Mouse (Mus musculus) kidney, adult 9 months (tissue): ENCODE data around the gene Zscan2.

ENCODE experiments used
- DNase-seq: peaks from one replicate; pipeline ENCODE4 v3.0.0; 2022

Gene Zscan2

GRCm38 (mm10) chr7:80860729-80861274 lies at the start of gene Zscan2:
Gene Zscan2 (plus strand): TSS chr7:80860920.
- DNase-seq: peak; percentile 97

GRCm38 (mm10) chr7:80813397-80813796 lies 47.3 kb upstream of the Zscan2 start:
- no peak for DNase-seq

GRCm38 (mm10) chr7:80816641-80817040 lies 44.1 kb upstream of the Zscan2 start:
- DNase-seq: no peak

GRCm38 (mm10) chr7:80820838-80821237 lies 39.9 kb upstream of the Zscan2 start:
- no peak for DNase-seq

GRCm38 (mm10) chr7:80823267-80823666 lies 37.5 kb upstream of the Zscan2 start:
- no peak for DNase-seq

- DNase-seq: no peak
Observed at GRCm38 (mm10) chr7:80823875-80824682, 36.6 kb upstream of the Zscan2 start.

GRCm38 (mm10) chr7:80825843-80826403 lies 34.8 kb upstream of the Zscan2 start, which contains the start of gene Iqgap1:
Gene Iqgap1 (minus strand): TSS chr7:80825974.
- DNase-seq: no peak

GRCm38 (mm10) chr7:80828146-80828860 lies 32.4 kb upstream of the Zscan2 start:
- no peak for DNase-seq

- peak; percentile 31 for DNase-seq
Observed at GRCm38 (mm10) chr7:80830193-80830803, 30.4 kb upstream of the Zscan2 start.

GRCm38 (mm10) chr7:80832191-80832590 lies 28.5 kb upstream of the Zscan2 start:
- peak; percentile 53 for DNase-seq

GRCm38 (mm10) chr7:80832996-80833650 lies 27.6 kb upstream of the Zscan2 start:
- DNase-seq: peak; percentile 65

GRCm38 (mm10) chr7:80833651-80834532 lies 26.8 kb upstream of the Zscan2 start:
- no peak for DNase-seq

GRCm38 (mm10) chr7:80835984-80836652 lies 24.6 kb upstream of the Zscan2 start:
- no peak for DNase-seq

- peak; percentile 46 for DNase-seq
Observed at GRCm38 (mm10) chr7:80837736-80838135, 23.0 kb upstream of the Zscan2 start.

- no peak for DNase-seq
Observed at GRCm38 (mm10) chr7:80838247-80838646, 22.5 kb upstream of the Zscan2 start.

GRCm38 (mm10) chr7:80839755-80840154 lies 21.0 kb upstream of the Zscan2 start:
- DNase-seq: peak; percentile 53

GRCm38 (mm10) chr7:80840241-80840640 lies 20.5 kb upstream of the Zscan2 start:
- no peak for DNase-seq

GRCm38 (mm10) chr7:80840937-80841336 lies 19.8 kb upstream of the Zscan2 start:
- DNase-seq: no peak

GRCm38 (mm10) chr7:80842132-80842531 lies 18.6 kb upstream of the Zscan2 start:
- peak; percentile 45 for DNase-seq

- no peak for DNase-seq
Observed at GRCm38 (mm10) chr7:80843176-80843575, 17.5 kb upstream of the Zscan2 start.
